Mouse (Mus musculus) layer of hippocampus, adult 18-20 months (tissue): ENCODE results near the gene Nxph2. TPM values are rescaled to one million over a fixed set of nuclear protein-coding genes. Genes with fewer than 3 reads are reported as not detected.
"Not testable (repeated sequence)": the region's sequence is repeated elsewhere in the genome, so short reads cannot be mapped to it uniquely, and the experiment has no call there.

Experiments
- DNase-seq, 2 experiments: peaks; one replicate each; pipeline ENCODE4 v3.0.0; 2022; ENCODE audit warnings: low spot score in 2 of 2
- long read RNA-seq: library from polyadenylated mRNA; stranded (forward); transcript quantifications from one replicate; pipeline ENCODE4 v2.0.0, GENCODE M21; 2021
- total RNA-seq, 2 experiments: library from RNA; stranded (reverse); gene quantifications; 2 replicates each; pipeline ENCODE4 v1.2.3; 2021

Nxph2 gene
- total RNA-seq: 1 to 10 TPM; 1.5 to 1.8 TPM
- long read RNA-seq, partial matches to known transcripts: 0 of 3 reads
- long read RNA-seq, other reads (novel, unspliced or antisense): 0 of 3 reads

GRCm38 (mm10) chr2:23320746-23321585 lies at the start of gene Nxph2:
Gene Nxph2 (plus strand): TSS chr2:23321246.
- DNase-seq: peak; percentile 5 to 8

GRCm38 (mm10) chr2:23290991-23291390 lies 30.1 kb upstream of the Nxph2 start:
- DNase-seq: not testable (repeated sequence)

GRCm38 (mm10) chr2:23314869-23315268 lies 6.2 kb upstream of the Nxph2 start:
- DNase-seq: peak in 1 of 2 experiments; percentile 11

Other genes starting within 250 kb of the Nxph2 start
- gene Mastl, start 165.2 kb upstream of the Nxph2 start, total RNA-seq: under 1 TPM; 0.52 to 0.79 TPM
- 10 to 100 TPM; 88.7 to 90.4 TPM for gene Yme1l1, start 164.9 kb upstream of the Nxph2 start, total RNA-seq
- under 1 TPM in 1 of 2 experiments, not detected in 1; 0.28 TPM for gene 4931423N10Rik, start 113.8 kb upstream of the Nxph2 start, total RNA-seq